In the genomic region with DNA sequence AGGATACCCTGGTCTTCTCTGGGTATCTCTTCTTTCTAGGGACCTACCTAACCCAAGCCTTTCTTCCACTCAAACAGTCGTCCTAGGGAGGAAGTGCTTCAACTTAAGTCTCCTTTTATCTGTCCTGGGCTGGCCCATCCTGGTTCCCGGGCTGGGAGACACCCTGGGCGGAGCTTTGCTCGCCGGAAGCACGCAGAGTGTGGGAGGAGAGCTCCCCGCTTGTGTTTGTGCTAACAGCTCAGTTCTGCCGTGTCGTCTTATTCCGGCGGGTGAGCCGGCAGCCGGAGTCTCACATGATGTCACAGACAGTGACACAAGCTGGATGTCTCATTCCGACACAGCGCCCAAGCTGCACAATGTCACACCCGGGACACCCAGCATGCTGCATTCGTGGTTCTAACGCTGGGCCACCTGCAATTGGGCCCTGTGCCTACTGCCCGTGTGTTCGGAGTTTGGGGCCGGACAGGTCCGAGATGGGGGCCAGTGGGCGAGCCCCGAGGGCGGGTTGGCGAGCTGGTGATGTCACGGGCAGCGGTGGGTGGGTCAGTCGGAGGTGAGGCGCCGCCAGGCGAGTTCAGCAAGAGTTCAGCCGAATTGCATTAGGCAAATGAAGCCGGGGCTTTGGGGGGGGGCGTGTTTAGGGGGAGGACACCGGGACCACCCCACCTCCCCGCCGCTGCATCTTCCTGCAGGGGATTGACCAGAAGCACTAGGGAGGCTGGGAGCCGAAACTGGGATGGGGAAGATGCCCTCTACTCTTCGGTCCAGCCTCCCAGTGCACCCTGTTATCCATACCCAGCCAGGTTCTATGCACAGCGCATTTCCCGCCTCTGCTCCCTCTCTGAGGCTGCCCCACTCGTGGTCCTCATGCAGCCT, we compare ENCODE assay signal across 8 mouse cellular contexts. TPM values are rescaled to one million over a fixed set of nuclear protein-coding genes. Genes with fewer than 3 reads are reported as not detected.
A peak's percentile ranks its signal among the peaks of the same experiment; 100 is the strongest.
DNase-seq lines count a peak whose midpoint lies in the region; ATAC-seq and TF ChIP-seq lines count a peak whose summit lies in the region.

No protein-coding gene starts in this region.

- ATAC-seq in forebrain, postnatal 0 days: peak; percentile 72
- peak; percentile 15; the same call in 1 of the 2 replicates for ATAC-seq in hindbrain, embryonic 12.5 days (ENCODE audit: low FRiP score)
- ATAC-seq in limb, embryonic 15.5 days (ENCODE audit: insufficient number of reproducible peaks, low FRiP score, low TSS enrichment, low read depth): no peak
- ATAC-seq in midbrain, embryonic 15.5 days (replicated peaks): peak; percentile 7; the same call in 1 of the 2 replicates
- ATAC-seq in stomach, embryonic 15.5 days (ENCODE audit: insufficient read depth, low FRiP score, low read depth): peak; percentile 29; the same call in 1 of the 2 replicates

- H3K27ac ChIP-seq in brown adipose tissue, adult 24 weeks (replicated peaks; ENCODE audit: low read depth, low read length): peak overlapping the region; percentile 85
- H3K27ac ChIP-seq in forebrain, postnatal 0 days (ENCODE audit: low read depth, low read length): peak overlapping the region; percentile 50; the same call in 1 of the 2 replicates
- H3K27ac ChIP-seq in hindbrain, embryonic 12.5 days: peak overlapping the region; percentile 99
- peak overlapping the region; percentile 78 for H3K27ac ChIP-seq in limb, embryonic 15.5 days
- peak overlapping the region; percentile 46; the same call in 1 of the 2 replicates for H3K27ac ChIP-seq in midbrain, embryonic 15.5 days
- H3K27ac ChIP-seq in stomach, embryonic 15.5 days: peak overlapping the region; percentile 93

- no peaks in the 10 kb centered on the region for H3K27me3 ChIP-seq in forebrain, postnatal 0 days (ENCODE audit: insufficient read depth, low read length)
- no peaks in the 10 kb centered on the region; the same call in 1 of the 2 replicates for H3K27me3 ChIP-seq in hindbrain, embryonic 12.5 days
- no peaks in the 10 kb centered on the region for H3K27me3 ChIP-seq in limb, embryonic 15.5 days
- H3K27me3 ChIP-seq in midbrain, embryonic 15.5 days (replicated peaks): peaks cover 15% of the 10 kb centered on the region
- no peaks in the 10 kb centered on the region for H3K27me3 ChIP-seq in stomach, embryonic 15.5 days (replicated peaks)

- peak overlapping the region; percentile 78 for H3K4me3 ChIP-seq in brown adipose tissue, adult 24 weeks (ENCODE audit: insufficient read depth, low read depth, low read length)
- H3K4me3 ChIP-seq in forebrain, postnatal 0 days (ENCODE audit: low read depth, low read length): peak overlapping the region; percentile 53
- H3K4me3 ChIP-seq in hindbrain, embryonic 12.5 days: peak overlapping the region; percentile 76
- peak overlapping the region; percentile 69 for H3K4me3 ChIP-seq in limb, embryonic 15.5 days
- H3K4me3 ChIP-seq in midbrain, embryonic 15.5 days: peak overlapping the region; percentile 52
- peak overlapping the region; percentile 78 for H3K4me3 ChIP-seq in stomach, embryonic 15.5 days (replicated peaks)

- TF ChIP-seq CTCF in forebrain, postnatal 0 days (IDR thresholded peaks at IDR 0.05; ENCODE audit: low read depth): no peak

- H3K9me3 ChIP-seq in forebrain, postnatal 0 days (ENCODE audit: low read length): no peaks in the 10 kb centered on the region
- H3K9me3 ChIP-seq in hindbrain, embryonic 12.5 days (replicated peaks): no peaks in the 10 kb centered on the region
- no peaks in the 10 kb centered on the region for H3K9me3 ChIP-seq in limb, embryonic 15.5 days
- H3K9me3 ChIP-seq in midbrain, embryonic 15.5 days: no peaks in the 10 kb centered on the region
- no peaks in the 10 kb centered on the region for H3K9me3 ChIP-seq in stomach, embryonic 15.5 days

- no peaks in the 10 kb centered on the region for H3K36me3 ChIP-seq in forebrain, postnatal 0 days (ENCODE audit: insufficient read depth)
- no peaks in the 10 kb centered on the region for H3K36me3 ChIP-seq in hindbrain, embryonic 12.5 days
- peaks cover 14% of the 10 kb centered on the region for H3K36me3 ChIP-seq in limb, embryonic 15.5 days
- no peaks in the 10 kb centered on the region for H3K36me3 ChIP-seq in midbrain, embryonic 15.5 days (replicated peaks)
- H3K36me3 ChIP-seq in stomach, embryonic 15.5 days: 0 out of 2 replicates have a peak, but pooled peaks cover 5% of the 10 kb centered on the region

- 2% methylated on average over 43 of the region's 43 CpGs for WGBS in forebrain, postnatal 0 days
- WGBS in hindbrain, embryonic 12.5 days: under 1% methylated on average over 42 of the region's 43 CpGs
- 1% methylated on average over 40 of the region's 43 CpGs for WGBS in limb, embryonic 15.5 days
- under 1% methylated on average over 43 of the region's 43 CpGs for WGBS in midbrain, embryonic 15.5 days
- under 1% methylated on average over 43 of the region's 43 CpGs for WGBS in stomach, embryonic 15.5 days

- peak overlapping the region; percentile 57 for H3K9ac ChIP-seq in forebrain, postnatal 0 days
- peak overlapping the region; percentile 86 for H3K9ac ChIP-seq in hindbrain, embryonic 12.5 days
- peak overlapping the region; percentile 48 for H3K9ac ChIP-seq in limb, embryonic 15.5 days
- peak overlapping the region; percentile 49 for H3K9ac ChIP-seq in midbrain, embryonic 15.5 days
- 0 out of 2 replicates have a peak overlapping the region, but pooled peaks have one; percentile 35 for H3K9ac ChIP-seq in stomach, embryonic 15.5 days

- H3K4me1 ChIP-seq in brown adipose tissue, adult 24 weeks (ENCODE audit: control insufficient read depth, insufficient read depth, insufficient read length, low read length): peaks cover 28% of the 10 kb centered on the region
- peaks cover 31% of the 10 kb centered on the region for H3K4me1 ChIP-seq in forebrain, postnatal 0 days (ENCODE audit: insufficient read depth)
- peaks cover 73% of the 10 kb centered on the region for H3K4me1 ChIP-seq in hindbrain, embryonic 12.5 days
- peaks cover 74% of the 10 kb centered on the region for H3K4me1 ChIP-seq in limb, embryonic 15.5 days
- peaks cover 70% of the 10 kb centered on the region for H3K4me1 ChIP-seq in midbrain, embryonic 15.5 days
- peaks cover 67% of the 10 kb centered on the region for H3K4me1 ChIP-seq in stomach, embryonic 15.5 days

- DNase-seq in left cerebral cortex, adult 18-20 months (ENCODE audit: low spot score in 2 of 2): peak; percentile 69 to 70
- DNase-seq in left cerebral cortex, adult 9 months (ENCODE audit: low spot score in 2 of 2): no peak
- DNase-seq in forebrain, postnatal 0 days: peak; percentile 79

- peak overlapping the region; percentile 99 for H3K4me2 ChIP-seq in forebrain, postnatal 0 days (ENCODE audit: low read depth)
- H3K4me2 ChIP-seq in hindbrain, embryonic 12.5 days (replicated peaks): peak overlapping the region; percentile 97
- peak overlapping the region; percentile 95 for H3K4me2 ChIP-seq in limb, embryonic 15.5 days
- H3K4me2 ChIP-seq in midbrain, embryonic 15.5 days: peak overlapping the region; percentile 91
- H3K4me2 ChIP-seq in stomach, embryonic 15.5 days: peak overlapping the region; percentile 99

RNA-seq across cellular contexts. Expression of a gene that starts 23.1 kb away (rescaled TPM):
- 1 to 10 TPM; 1.8 to 2.0 TPM for total RNA-seq in left cerebral cortex, adult 18-20 months (2021)
- polyA plus RNA-seq in brown adipose tissue, adult 24 weeks (2012; ENCODE audit: insufficient read depth, insufficient read length, missing spikeins): not detected in 2 replicates
- 1.2 and 1.4 TPM in 2 replicates for total RNA-seq in forebrain, postnatal 0 days (2014; rRNA removed)
- polyA plus RNA-seq in forebrain, postnatal 0 days (2015; fragmentation: Nextera tagmentation; extraction: Ambion mirVana): 2.0 and 2.7 TPM in 2 replicates
- 0.88 and 1.1 TPM in 2 replicates for polyA plus RNA-seq in hindbrain, embryonic 12.5 days (2016; fragmentation: Nextera tagmentation; extraction: Ambion mirVana)
- 0.49 and 0.86 TPM in 2 replicates for polyA plus RNA-seq in limb, embryonic 15.5 days (2015; fragmentation: Nextera tagmentation; extraction: Ambion mirVana)
- 1.4 and 2.4 TPM in 2 replicates for polyA plus RNA-seq in midbrain, embryonic 15.5 days (2015; fragmentation: Nextera tagmentation; extraction: Ambion mirVana)
- 0.42 and 0.43 TPM in 2 replicates for polyA plus RNA-seq in stomach, embryonic 15.5 days (2015; fragmentation: Nextera tagmentation; extraction: Ambion mirVana)

RNA-seq across cellular contexts. Expression of a gene that starts 32.1 kb away (rescaled TPM):
- 10 to 100 TPM; 14.4 to 14.9 TPM for total RNA-seq in left cerebral cortex, adult 18-20 months (2021)
- polyA plus RNA-seq in brown adipose tissue, adult 24 weeks (2012; ENCODE audit: insufficient read depth, insufficient read length, missing spikeins): 3.2 and 5.5 TPM in 2 replicates
- total RNA-seq in forebrain, postnatal 0 days (2014; rRNA removed): 11.6 and 15.2 TPM in 2 replicates
- polyA plus RNA-seq in forebrain, postnatal 0 days (2015; fragmentation: Nextera tagmentation; extraction: Ambion mirVana): 9.5 and 10.7 TPM in 2 replicates
- 38.6 and 46.9 TPM in 2 replicates for polyA plus RNA-seq in hindbrain, embryonic 12.5 days (2016; fragmentation: Nextera tagmentation; extraction: Ambion mirVana)
- 43.9 and 51.7 TPM in 2 replicates for polyA plus RNA-seq in limb, embryonic 15.5 days (2015; fragmentation: Nextera tagmentation; extraction: Ambion mirVana)
- 9.7 and 10.5 TPM in 2 replicates for polyA plus RNA-seq in midbrain, embryonic 15.5 days (2015; fragmentation: Nextera tagmentation; extraction: Ambion mirVana)
- 34.0 and 41.0 TPM in 2 replicates for polyA plus RNA-seq in stomach, embryonic 15.5 days (2015; fragmentation: Nextera tagmentation; extraction: Ambion mirVana)

RNA-seq across cellular contexts. Expression of a gene that starts 52.1 kb away (rescaled TPM):
- under 1 TPM; 0.33 to 0.45 TPM for total RNA-seq in left cerebral cortex, adult 18-20 months (2021)
- 0.28 and 1.7 TPM in 2 replicates for polyA plus RNA-seq in brown adipose tissue, adult 24 weeks (2012; ENCODE audit: insufficient read depth, insufficient read length, missing spikeins)
- 2.2 and 2.3 TPM in 2 replicates for total RNA-seq in forebrain, postnatal 0 days (2014; rRNA removed)
- 1.3 and 1.7 TPM in 2 replicates for polyA plus RNA-seq in forebrain, postnatal 0 days (2015; fragmentation: Nextera tagmentation; extraction: Ambion mirVana)
- polyA plus RNA-seq in hindbrain, embryonic 12.5 days (2016; fragmentation: Nextera tagmentation; extraction: Ambion mirVana): 19.0 and 20.2 TPM in 2 replicates
- 23.2 and 24.1 TPM in 2 replicates for polyA plus RNA-seq in limb, embryonic 15.5 days (2015; fragmentation: Nextera tagmentation; extraction: Ambion mirVana)
- polyA plus RNA-seq in midbrain, embryonic 15.5 days (2015; fragmentation: Nextera tagmentation; extraction: Ambion mirVana): 3.9 and 4.2 TPM in 2 replicates
- 28.8 and 30.3 TPM in 2 replicates for polyA plus RNA-seq in stomach, embryonic 15.5 days (2015; fragmentation: Nextera tagmentation; extraction: Ambion mirVana)

Comparison
In these comparisons a context has a peak if more than half of its experiments do, and no peak if none do; other contexts are left out.
1. DNase-seq: peak in left cerebral cortex, adult 18-20 months (2 of 2) and forebrain, postnatal 0 days (single experiment); none in left cerebral cortex, adult 9 months (0 of 2).
2. H3K27ac ChIP-seq: peak in every context shown above with its lines; median percentile 99 in hindbrain, embryonic 12.5 days; 93 in stomach, embryonic 15.5 days; 85 in brown adipose tissue, adult 24 weeks; 78 in limb, embryonic 15.5 days; 50 in forebrain, postnatal 0 days; 46 in midbrain, embryonic 15.5 days.
3. H3K9ac ChIP-seq: peak in every context shown above with its lines; median percentile 86 in hindbrain, embryonic 12.5 days; 57 in forebrain, postnatal 0 days; 49 in midbrain, embryonic 15.5 days; 48 in limb, embryonic 15.5 days; 35 in stomach, embryonic 15.5 days.
4. Peak in every context shown above with its lines, with median percentiles within 50 percentile points of each other: H3K4me3 ChIP-seq and H3K4me2 ChIP-seq.